9 mouse cellular contexts compared by ENCODE assay signal in genomic region chr8:128361343-128361870, GRCm38 (mm10). TPM values are rescaled to one million over a fixed set of nuclear protein-coding genes. Genes with fewer than 3 reads are reported as not detected.
DNase-seq lines count a peak whose midpoint lies in the region; ATAC-seq and TF ChIP-seq lines count a peak whose summit lies in the region.
"Had no signal": no experiment of that assay in that cellular context is flagged by ENCODE, and none has a peak within 500 bp of the region (broad histone marks: within the 10 kb centered on the region; RNA-seq: fewer than 3 reads in every experiment).

No protein-coding gene starts in this region.

- H3K27me3 ChIP-seq in heart, embryonic 10.5 days (ENCODE audit: insufficient read depth, poor library complexity, severe bottlenecking) = no peaks in the 10 kb centered on the region
- H3K27me3 ChIP-seq in forebrain, postnatal 0 days (ENCODE audit: insufficient read depth, low read length) = no peaks in the 10 kb centered on the region
- H3K27me3 ChIP-seq in liver, embryonic 15.5 days = peaks cover 60% of the 10 kb centered on the region

- no peak for ATAC-seq in forebrain, postnatal 0 days
- ATAC-seq in liver, embryonic 15.5 days (ENCODE audit: insufficient read depth) = no peak

- WGBS in heart, embryonic 10.5 days = 16% methylated on average over 5 of the region's 5 CpGs
- WGBS in forebrain, postnatal 0 days = 26% methylated on average over 5 of the region's 5 CpGs
- WGBS in liver, embryonic 15.5 days (ENCODE audit: insufficient replicate concordance) = 32% methylated on average over 5 of the region's 5 CpGs

- peak overlapping the region; percentile 96 for H3K27ac ChIP-seq in heart, embryonic 10.5 days
- H3K27ac ChIP-seq in forebrain, postnatal 0 days (ENCODE audit: low read depth, low read length) = 0 out of 2 replicates have a peak overlapping the region, but pooled peaks have one; percentile 22
- no peak overlapping the region for H3K27ac ChIP-seq in liver, embryonic 15.5 days (replicated peaks)

- H3K9ac ChIP-seq in forebrain, postnatal 0 days = peak overlapping the region; percentile 66
- H3K9ac ChIP-seq in liver, embryonic 15.5 days = no peak overlapping the region

- H3K9me3 ChIP-seq in heart, embryonic 10.5 days = no peaks in the 10 kb centered on the region
- no peaks in the 10 kb centered on the region for H3K9me3 ChIP-seq in forebrain, postnatal 0 days (ENCODE audit: low read length)
- no peaks in the 10 kb centered on the region for H3K9me3 ChIP-seq in liver, embryonic 15.5 days (replicated peaks)

- no peak for TF ChIP-seq CTCF in forebrain, postnatal 0 days (IDR thresholded peaks at IDR 0.05; ENCODE audit: low read depth)

- peak overlapping the region; percentile 91 for H3K4me3 ChIP-seq in heart, embryonic 10.5 days
- peak overlapping the region; percentile 62 for H3K4me3 ChIP-seq in forebrain, postnatal 0 days (ENCODE audit: low read depth, low read length)
- no peak overlapping the region for H3K4me3 ChIP-seq in liver, embryonic 15.5 days (replicated peaks)

- DNase-seq in heart, embryonic 10.5 days (ENCODE audit: low spot score) = no peak
- no peak for DNase-seq in heart, adult 8-10 months (ENCODE audit: low spot score)
- peak; percentile 31 for DNase-seq in Muller cell, postnatal 12 days (ENCODE audit: inconsistent ontology term)
- no peak for DNase-seq in forebrain, postnatal 0 days
- no peak for DNase-seq in urinary bladder, postnatal 14 days (ENCODE audit: low spot score)
- no peak for DNase-seq in layer of hippocampus, adult 9-11 months
- no peak for DNase-seq in ovary, postnatal 14 days (ENCODE audit: low spot score)
- DNase-seq: adrenal gland, postnatal 36 days had no signal

- H3K4me2 ChIP-seq in forebrain, postnatal 0 days (ENCODE audit: low read depth) = peak overlapping the region; percentile 99
- H3K4me2 ChIP-seq in liver, embryonic 15.5 days = peak overlapping the region; percentile 18; the same call in 1 of the 2 replicates

- H3K4me1 ChIP-seq in heart, embryonic 10.5 days = peaks cover 63% of the 10 kb centered on the region
- 0 out of 2 replicates have a peak, but pooled peaks cover 6% of the 10 kb centered on the region for H3K4me1 ChIP-seq in forebrain, postnatal 0 days (ENCODE audit: insufficient read depth)
- no peaks in the 10 kb centered on the region for H3K4me1 ChIP-seq in liver, embryonic 15.5 days (replicated peaks)

- peaks cover 19% of the 10 kb centered on the region; the same call in 1 of the 2 replicates for H3K36me3 ChIP-seq in heart, embryonic 10.5 days
- no peaks in the 10 kb centered on the region for H3K36me3 ChIP-seq in forebrain, postnatal 0 days (ENCODE audit: insufficient read depth)
- no peaks in the 10 kb centered on the region for H3K36me3 ChIP-seq in liver, embryonic 15.5 days (replicated peaks)

RNA-seq across cellular contexts. Expression of gene Nrp1, which starts 3.0 kb away (rescaled TPM):
- polyA plus RNA-seq in heart, embryonic 10.5 days (2016; fragmentation: Nextera tagmentation; extraction: Ambion mirVana) = 107 and 120 TPM in 2 replicates
- 100 to 1,000 TPM in 2 of 4 experiments, 10 to 100 TPM in 2; 92.6 to 130 (median 102) TPM for total RNA-seq in heart, adult 8-10 months (2022)
- total RNA-seq in forebrain, postnatal 0 days (2014; rRNA removed) = 79.9 and 93.3 TPM in 2 replicates
- polyA plus RNA-seq in forebrain, postnatal 0 days (2015; fragmentation: Nextera tagmentation; extraction: Ambion mirVana) = 49.0 and 87.1 TPM in 2 replicates
- polyA plus RNA-seq in liver, embryonic 15.5 days (2015; fragmentation: Nextera tagmentation; extraction: Ambion mirVana) = 11.2 and 11.6 TPM in 2 replicates
